Mouse (Mus musculus) forebrain, postnatal 0 days (tissue): ENCODE data around the gene Sh3gl3. TPM values are rescaled to one million over a fixed set of nuclear protein-coding genes. Genes with fewer than 3 reads are reported as not detected.

ENCODE experiments used
- ATAC-seq: fragments of 200-750 bp; cut with Nextera tagmentation; 2 replicates; pipeline ENCODE4 v1.8.0; 2017; ENCODE audit warnings: mild to moderate bottlenecking, moderate library complexity
- DNase-seq: peaks from one replicate; pipeline ENCODE4 v3.0.0-alpha.2; 2015
- H3K27ac ChIP-seq: fragments of 300-500 bp; sonication (generic); 2 replicates; pipeline ENCODE4 v1.5.1; 2014; ENCODE audit warnings: low read depth, mild to moderate bottlenecking, antibody characterized with exemption, low read length, moderate library complexity, mixed read lengths
- H3K27me3 ChIP-seq: fragments of 300-500 bp; sonication (generic); 2 replicates; pipeline ENCODE4 v1.6.1; 2014; ENCODE audit warnings: mild to moderate bottlenecking, low read length, mixed read lengths; ENCODE audit not compliant: insufficient read depth
- H3K36me3 ChIP-seq: fragments of 300-500 bp; sonication (generic); 2 replicates; pipeline ENCODE4 v1.6.1; 2014; ENCODE audit warnings: mild to moderate bottlenecking, moderate library complexity; ENCODE audit not compliant: insufficient read depth
- H3K4me1 ChIP-seq: fragments of 300-500 bp; sonication (generic); 2 replicates; pipeline ENCODE4 v1.6.1; 2014; ENCODE audit warnings: antibody characterized with exemption; ENCODE audit not compliant: insufficient read depth
- H3K4me2 ChIP-seq: fragments of 300-500 bp; sonication (generic); 2 replicates; pipeline ENCODE4 v1.6.1; 2014; ENCODE audit warnings: low read depth, mild to moderate bottlenecking, moderate library complexity
- H3K4me3 ChIP-seq: fragments of 300-500 bp; sonication (generic); 2 replicates; pipeline ENCODE4 v1.5.1; 2014; ENCODE audit warnings: low read depth, low read length, mixed read lengths
- H3K9ac ChIP-seq: fragments of 300-500 bp; sonication (generic); 2 replicates; pipeline ENCODE4 v1.6.1; 2014; ENCODE audit warnings: mild to moderate bottlenecking
- H3K9me3 ChIP-seq: fragments of 300-500 bp; sonication (generic); 2 replicates; pipeline ENCODE4 v1.6.1; 2016; ENCODE audit warnings: low read length
- CTCF ChIP-seq: sonication (generic); IDR thresholded peaks from 2 replicates; pipeline ENCODE4 v1.5.1; 2016; ENCODE audit warnings: antibody characterized with exemption, control low read depth, low read depth
- WGBS: fragments of 180-500 bp; shearing (Covaris S2); extraction: QIAGEN DNeasy Blood & Tissue Kit; methylation state at CpG from one replicate; pipeline ENCODE4 v1.1.7; 2014; 5-methylcytosine and 5-hydroxymethylcytosine counted together
- polyA plus RNA-seq: library from polyadenylated mRNA; unstranded; fragments of >200 nt; fragmentation: Nextera tagmentation; extraction: Ambion mirVana; gene quantifications from 2 replicates; pipeline ENCODE4 v1.2.1, GENCODE M21; 2015
- total RNA-seq: library from RNA; depleted of rRNA; stranded (reverse); fragments of >200 nt; gene quantifications from 2 replicates; pipeline ENCODE4 v1.2.3, GENCODE M21; 2014

Gene Sh3gl3
- total and polyA plus RNA-seq, 2 experiments from 2014 or later: 72.2 to 101 TPM

- Histone ChIP-seq H3K9ac (no peak overlapping the region), H3K9me3 (no peaks in the 10 kb centered on the region), H3K4me1 (no peaks in the 10 kb centered on the region), H3K36me3 (no peaks in the 10 kb centered on the region), H3K27ac (no peak overlapping the region), H3K4me2 (no peak overlapping the region), H3K27me3 (no peaks in the 10 kb centered on the region), H3K4me3 (no peak overlapping the region)
- 87% methylated on average over 12 of the region's 12 CpGs for WGBS
- ATAC-seq (no peak), DNase-seq (no peak)
- TF ChIP-seq CTCF: no peak
Measured at GRCm38 (mm10) chr7:82318515-82318914, 144.9 kb downstream of the Sh3gl3 start.

- H3K9ac ChIP-seq: no peak overlapping the region
- no peaks in the 10 kb centered on the region for H3K36me3 ChIP-seq
- no peaks in the 10 kb centered on the region for H3K9me3 ChIP-seq
- DNase-seq: no peak
- no peak for TF ChIP-seq CTCF
- no peak overlapping the region for H3K4me3 ChIP-seq
- H3K4me1 ChIP-seq: no peaks in the 10 kb centered on the region
- 59% methylated on average over 1 of the region's 1 CpGs for WGBS
- no peak overlapping the region for H3K4me2 ChIP-seq
- H3K27ac ChIP-seq: no peak overlapping the region
- ATAC-seq: no peak
- no peaks in the 10 kb centered on the region for H3K27me3 ChIP-seq
Measured at GRCm38 (mm10) chr7:82326616-82327015, 153.0 kb downstream of the Sh3gl3 start.

GRCm38 (mm10) chr7:82327201-82327600, 153.6 kb downstream of the Sh3gl3 start:
- ATAC-seq (no peak), DNase-seq (no peak)
- H3K36me3 ChIP-seq: no peaks in the 10 kb centered on the region
- no peaks in the 10 kb centered on the region for H3K27me3 ChIP-seq
- no peaks in the 10 kb centered on the region for H3K4me1 ChIP-seq
- 47% methylated on average over 4 of the region's 4 CpGs for WGBS
- H3K4me2 ChIP-seq: no peak overlapping the region
- H3K9ac ChIP-seq: no peak overlapping the region
- no peak overlapping the region for H3K27ac ChIP-seq
- H3K4me3 ChIP-seq: no peak overlapping the region
- no peak for TF ChIP-seq CTCF
- H3K9me3 ChIP-seq: no peaks in the 10 kb centered on the region

- H3K9ac ChIP-seq: no peak overlapping the region
- H3K4me1 ChIP-seq: no peaks in the 10 kb centered on the region
- no peak for DNase-seq
- no peak overlapping the region for H3K27ac ChIP-seq
- no peaks in the 10 kb centered on the region for H3K36me3 ChIP-seq
- H3K4me2 ChIP-seq: no peak overlapping the region
- 57% methylated on average over 5 of the region's 5 CpGs for WGBS
- ATAC-seq: no peak
- no peak for TF ChIP-seq CTCF
- H3K4me3 ChIP-seq: no peak overlapping the region
- no peaks in the 10 kb centered on the region for H3K9me3 ChIP-seq
- no peaks in the 10 kb centered on the region for H3K27me3 ChIP-seq
Measured at GRCm38 (mm10) chr7:82327881-82328280, 154.2 kb downstream of the Sh3gl3 start.

GRCm38 (mm10) chr7:82329831-82330230, 156.2 kb downstream of the Sh3gl3 start:
- Histone ChIP-seq H3K27ac (no peak overlapping the region), H3K9ac (no peak overlapping the region), H3K4me3 (no peak overlapping the region), H3K4me2 (no peak overlapping the region), H3K36me3 (no peaks in the 10 kb centered on the region), H3K27me3 (peaks cover 7% of the 10 kb centered on the region; the same call in 1 of the 2 replicates), H3K9me3 (no peaks in the 10 kb centered on the region), H3K4me1 (no peaks in the 10 kb centered on the region)
- ATAC-seq: no peak
- no peak for DNase-seq
- 69% methylated on average over 4 of the region's 4 CpGs for WGBS
- no peak for TF ChIP-seq CTCF

- no peak overlapping the region for H3K4me3 ChIP-seq
- DNase-seq: no peak
- no peaks in the 10 kb centered on the region for H3K4me1 ChIP-seq
- H3K4me2 ChIP-seq: no peak overlapping the region
- no peak for ATAC-seq
- no peaks in the 10 kb centered on the region for H3K9me3 ChIP-seq
- no peaks in the 10 kb centered on the region for H3K36me3 ChIP-seq
- H3K27me3 ChIP-seq: peaks cover 17% of the 10 kb centered on the region
- WGBS: 86% methylated on average over 6 of the region's 6 CpGs
- TF ChIP-seq CTCF: no peak
- H3K9ac ChIP-seq: no peak overlapping the region
- H3K27ac ChIP-seq: no peak overlapping the region
Measured at GRCm38 (mm10) chr7:82330860-82331259, 157.2 kb downstream of the Sh3gl3 start.

GRCm38 (mm10) chr7:82334000-82334399, 160.4 kb downstream of the Sh3gl3 start:
- Histone ChIP-seq H3K9me3 (no peaks in the 10 kb centered on the region), H3K9ac (no peak overlapping the region), H3K4me1 (no peaks in the 10 kb centered on the region), H3K27me3 (peaks cover 30% of the 10 kb centered on the region), H3K4me2 (no peak overlapping the region), H3K36me3 (no peaks in the 10 kb centered on the region), H3K27ac (no peak overlapping the region), H3K4me3 (no peak overlapping the region)
- no peak for TF ChIP-seq CTCF
- 25% methylated on average over 1 of the region's 1 CpGs for WGBS
- ATAC-seq (peak; percentile 32; the same call in 1 of the 2 replicates), DNase-seq (peak; percentile 22)
